Mouse (Mus musculus): ENCODE results near the gene Vegfa.
"Not testable (repeated sequence)": the region's sequence is repeated elsewhere in the genome, so short reads cannot be mapped to it uniquely, and the experiment has no call there.

The Vegfa gene

DNA sequence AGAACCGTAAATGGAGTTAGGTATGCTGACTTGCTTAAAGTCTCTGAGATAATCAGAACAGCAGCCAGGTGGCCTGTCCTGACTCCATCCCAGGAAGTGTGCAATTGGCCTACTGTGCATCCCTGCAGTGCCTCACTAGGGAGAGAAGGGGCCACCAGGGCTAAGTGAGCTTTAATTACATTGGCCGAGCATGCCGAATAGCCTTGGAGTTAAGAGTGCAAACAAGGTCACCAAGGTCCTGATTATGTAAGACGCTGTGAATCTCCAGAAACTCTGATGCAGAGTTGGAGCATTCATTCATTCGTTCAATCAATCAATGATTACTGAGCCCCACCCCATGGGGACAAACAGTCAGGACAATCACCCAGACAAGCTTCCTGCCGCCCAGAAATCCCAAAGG is 33.8 kb downstream of the Vegfa start:
- DNase-seq (ENCODE audit: low read depth, low spot score) = no peak

DNA sequence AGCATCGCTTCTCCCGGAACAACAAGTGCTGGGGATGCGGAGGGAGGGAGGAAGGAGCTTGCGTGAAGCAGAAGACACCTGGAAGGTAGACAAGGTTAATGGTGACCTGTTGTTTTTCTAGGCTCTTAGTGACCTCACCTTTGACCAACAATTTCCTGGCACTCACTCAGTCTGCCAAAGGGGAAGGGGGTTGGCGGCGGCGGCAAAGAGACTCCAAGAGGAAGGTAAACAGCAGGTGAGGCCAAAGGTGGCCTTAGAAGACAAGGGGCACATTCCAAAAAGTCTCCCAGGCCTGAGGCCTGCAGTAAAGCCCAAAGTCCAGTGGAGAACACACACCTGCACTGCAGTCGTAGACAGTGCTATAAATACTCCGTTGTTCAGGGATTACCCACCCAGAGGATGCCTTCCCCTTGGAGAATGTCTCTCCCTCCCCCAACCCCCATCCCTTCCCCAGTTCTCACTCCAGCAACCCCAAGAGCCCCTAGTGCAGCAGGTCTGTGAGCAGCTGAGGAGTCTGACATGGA is 35.2 kb downstream of the Vegfa start:
- no peak for DNase-seq (ENCODE audit: low read depth, low spot score)

DNA sequence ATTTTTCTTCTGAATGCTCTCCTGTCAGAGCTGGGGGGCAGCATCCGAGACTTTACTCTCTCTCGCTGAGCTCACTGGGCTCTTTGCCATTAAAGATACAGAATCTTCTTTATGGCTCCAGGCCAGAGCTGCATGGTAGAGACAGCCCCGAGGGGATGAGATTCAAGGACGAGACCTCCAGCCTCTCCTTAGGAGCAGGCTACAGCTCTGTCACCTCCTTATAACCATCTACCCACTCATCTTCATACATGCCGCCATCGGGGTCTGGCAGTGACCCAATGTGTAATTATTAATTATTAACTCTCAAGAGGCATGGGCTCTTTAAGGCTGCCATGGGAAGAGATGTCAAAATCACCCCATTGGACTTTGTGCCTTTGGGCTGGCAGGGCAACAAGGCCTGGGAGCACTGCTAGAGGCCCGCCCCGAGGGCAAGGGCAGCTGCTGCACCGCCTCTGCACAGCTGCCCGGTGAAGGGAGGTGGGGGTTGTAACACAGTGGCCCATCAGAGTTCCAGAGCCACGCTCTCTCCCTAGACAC is 37.8 kb downstream of the Vegfa start:
- DNase-seq (ENCODE audit: low read depth, low spot score) = no peak

DNA sequence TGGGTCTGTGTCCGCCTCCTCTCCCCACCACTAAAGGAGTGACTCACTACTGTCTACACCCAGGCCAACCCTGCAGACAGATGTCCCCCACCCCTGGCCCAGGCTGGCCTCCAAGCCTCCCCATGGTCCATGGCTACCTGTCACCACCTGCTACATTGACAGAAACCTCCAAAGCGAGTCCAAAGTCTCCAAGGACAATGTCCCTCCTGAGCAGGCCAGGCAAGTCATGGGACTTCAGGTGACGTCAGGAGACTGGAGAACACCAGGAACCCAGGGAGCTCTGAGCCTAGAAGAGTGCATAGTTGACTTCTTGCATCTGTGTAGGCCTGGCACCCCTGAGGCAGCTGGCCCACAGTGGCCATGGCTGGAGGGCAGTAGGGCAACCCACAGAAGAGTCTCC is 45.3 kb downstream of the Vegfa start:
- no peak for DNase-seq (ENCODE audit: low read depth, low spot score)

DNA sequence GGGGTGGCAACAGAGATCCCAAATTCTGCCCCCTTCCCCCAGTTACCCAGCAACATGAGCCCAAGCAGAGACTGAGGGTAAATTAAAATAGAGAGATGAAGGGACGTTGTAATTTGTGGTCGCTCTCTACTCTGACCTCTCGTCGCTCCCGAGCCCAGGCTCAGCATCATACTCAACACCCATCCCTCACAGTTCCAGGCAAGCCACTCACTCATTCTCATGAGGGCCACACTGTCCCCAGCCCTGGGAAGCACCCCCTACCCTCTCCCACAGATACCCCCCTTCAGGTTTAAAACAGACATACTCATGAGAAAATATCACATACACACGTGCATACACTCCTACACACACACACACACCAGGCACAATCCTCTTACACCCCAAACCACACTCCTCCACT is 45.8 kb downstream of the Vegfa start:
- DNase-seq (ENCODE audit: low read depth, low spot score) = no peak

DNA sequence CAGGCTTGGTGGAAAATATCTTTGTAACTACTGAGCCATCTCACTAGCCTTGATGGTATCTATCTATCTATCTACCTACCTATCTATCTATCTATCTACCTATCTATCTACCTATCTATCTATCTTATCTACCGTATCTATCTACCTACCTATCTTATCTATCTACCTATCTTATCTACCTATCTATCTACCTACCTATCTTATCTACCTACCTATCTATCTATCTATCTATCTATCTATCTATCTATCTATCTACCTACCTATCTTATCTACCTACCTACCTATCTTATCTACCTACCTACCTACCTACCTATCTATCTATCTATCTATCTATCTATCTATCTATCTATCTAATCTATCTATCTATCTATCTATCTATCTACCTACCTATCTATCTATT is 49.0 kb downstream of the Vegfa start:
- DNase-seq (ENCODE audit: low read depth, low spot score) = not testable (repeated sequence)

DNA sequence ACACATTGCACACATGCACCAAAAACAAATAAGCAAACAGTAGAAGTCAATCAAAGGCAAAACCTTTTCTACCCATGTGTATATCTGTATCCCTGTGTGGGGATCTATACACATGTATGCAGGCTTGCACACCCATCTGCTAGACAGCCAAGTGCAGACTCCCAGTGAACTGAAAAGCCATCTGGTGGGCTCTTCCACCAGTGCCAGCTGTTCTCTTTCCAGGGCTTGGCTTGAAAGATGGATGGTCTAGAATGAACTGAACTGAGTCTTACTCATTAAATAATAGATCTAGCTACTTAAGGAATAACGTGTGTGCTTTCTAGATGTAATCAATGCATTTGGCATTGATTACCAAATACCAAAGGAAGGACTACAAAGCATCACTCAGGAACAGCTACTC is 50.3 kb downstream of the Vegfa start:
- DNase-seq (ENCODE audit: low read depth, low spot score) = no peak

DNA sequence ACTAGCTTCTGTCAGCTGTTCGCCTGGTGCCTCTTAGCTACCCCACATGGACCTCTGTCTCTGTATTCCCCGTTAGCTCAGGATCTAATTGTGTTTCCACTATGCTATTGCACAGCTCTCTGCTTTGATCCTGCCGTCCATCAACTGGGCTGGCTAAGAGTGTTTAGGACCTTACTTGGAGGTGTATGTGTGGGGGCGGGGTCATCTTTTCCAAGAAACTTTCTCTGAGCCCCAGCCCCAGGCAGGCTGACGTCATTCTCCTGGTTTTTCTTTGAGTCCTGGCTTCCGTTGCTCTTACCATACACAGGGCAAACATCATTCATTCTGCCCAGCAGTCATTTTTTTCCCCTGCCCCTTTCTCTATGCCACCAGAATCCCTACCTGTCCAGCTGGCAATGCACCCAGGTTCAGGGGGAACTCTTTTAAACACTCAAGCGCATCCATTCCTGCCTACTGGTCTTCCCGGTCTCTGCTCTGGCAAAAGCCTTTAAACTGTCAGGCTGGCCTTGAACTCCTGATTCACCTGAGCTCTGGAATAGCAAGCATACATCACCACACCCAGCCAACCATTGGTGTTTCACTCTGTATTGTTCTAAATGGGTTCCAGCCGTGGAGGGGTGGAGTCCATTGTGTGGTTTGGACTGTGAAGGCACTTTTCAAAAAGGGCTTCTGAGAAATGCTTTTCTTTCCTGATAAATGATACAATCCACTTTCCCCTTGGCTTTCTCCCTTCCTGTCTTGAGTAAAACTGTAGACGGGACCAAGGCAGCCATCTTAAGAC is 53.0 kb downstream of the Vegfa start:
- DNase-seq (ENCODE audit: low read depth, low spot score) = no peak

DNA sequence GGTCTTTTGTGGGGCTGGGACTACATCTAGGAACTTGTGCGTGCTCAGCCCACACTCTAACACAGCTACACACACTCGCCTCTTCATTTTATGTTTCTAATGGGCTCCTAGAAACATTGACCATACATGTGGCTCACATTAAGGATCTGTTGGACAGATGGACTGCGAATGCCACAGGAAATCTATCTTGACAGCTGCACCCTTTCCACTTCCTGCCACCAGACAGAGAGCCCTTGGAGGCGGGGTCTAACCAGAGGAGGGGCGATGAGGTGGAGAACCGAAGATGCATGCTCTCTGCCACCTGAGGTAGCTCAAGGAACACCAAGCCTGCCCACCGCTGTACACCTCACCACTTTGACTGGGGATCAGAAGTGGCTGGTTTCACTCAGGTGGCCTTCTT is 57.7 kb downstream of the Vegfa start:
- no peak for DNase-seq (ENCODE audit: low read depth, low spot score)

DNA sequence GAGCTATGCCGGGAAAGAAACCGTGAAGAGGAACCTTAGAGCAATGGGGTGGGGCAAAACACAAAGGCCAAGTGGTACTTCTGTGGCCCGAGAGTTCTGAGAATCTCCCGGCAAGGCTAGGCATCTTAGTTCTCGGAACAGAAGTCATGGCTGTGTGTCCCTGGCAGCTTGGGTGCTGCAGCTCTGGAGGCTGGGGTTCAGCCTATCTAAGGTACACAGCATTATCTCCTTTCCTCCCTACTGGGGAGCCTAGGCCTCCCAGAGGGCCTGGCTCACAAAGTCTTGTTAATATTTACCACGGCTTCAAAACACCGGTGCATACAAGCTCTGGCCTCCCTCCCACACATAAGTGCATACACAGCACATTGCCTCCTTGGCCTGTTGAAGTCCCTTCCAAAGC is 59.0 kb downstream of the Vegfa start:
- no peak for DNase-seq (ENCODE audit: low read depth, low spot score)

DNA sequence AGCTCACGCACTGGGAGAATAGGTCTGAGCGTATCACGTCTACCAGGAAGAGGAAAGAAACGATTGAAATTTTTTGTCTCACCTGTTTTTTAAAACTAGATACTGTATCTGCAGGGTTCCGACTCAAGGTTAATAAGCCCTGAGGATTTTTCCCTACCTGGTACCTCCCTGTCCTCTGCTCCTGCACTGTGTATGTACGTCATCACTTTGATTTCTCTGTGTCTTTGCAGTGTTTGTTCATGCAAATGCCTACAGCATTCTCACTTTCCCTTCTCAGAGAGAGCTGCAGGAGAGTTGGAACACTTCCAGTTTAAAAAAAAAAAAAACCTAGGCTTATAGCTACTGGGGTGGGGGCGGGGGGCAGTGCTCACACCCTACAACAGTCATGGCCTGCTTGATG is 59.8 kb downstream of the Vegfa start:
- DNase-seq (ENCODE audit: low read depth, low spot score) = no peak

DNA sequence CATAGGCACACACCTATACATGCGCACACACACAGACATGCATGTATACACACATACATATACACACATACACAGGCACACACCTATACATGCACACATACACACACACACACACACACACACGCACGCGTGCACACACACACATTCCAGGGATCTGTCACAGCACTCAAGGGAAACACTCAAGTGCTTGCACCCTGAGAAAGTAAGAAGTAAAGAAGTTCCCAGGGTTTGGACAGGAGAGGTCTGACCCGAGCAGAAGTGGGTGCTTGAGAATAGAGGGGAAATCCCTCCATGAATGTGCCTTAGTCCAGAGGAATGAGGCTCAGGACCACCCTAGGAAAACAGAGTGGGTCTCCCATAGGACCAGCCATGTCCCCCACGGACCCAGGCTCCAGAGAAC is 60.4 kb downstream of the Vegfa start:
- no peak for DNase-seq (ENCODE audit: low read depth, low spot score)

DNA sequence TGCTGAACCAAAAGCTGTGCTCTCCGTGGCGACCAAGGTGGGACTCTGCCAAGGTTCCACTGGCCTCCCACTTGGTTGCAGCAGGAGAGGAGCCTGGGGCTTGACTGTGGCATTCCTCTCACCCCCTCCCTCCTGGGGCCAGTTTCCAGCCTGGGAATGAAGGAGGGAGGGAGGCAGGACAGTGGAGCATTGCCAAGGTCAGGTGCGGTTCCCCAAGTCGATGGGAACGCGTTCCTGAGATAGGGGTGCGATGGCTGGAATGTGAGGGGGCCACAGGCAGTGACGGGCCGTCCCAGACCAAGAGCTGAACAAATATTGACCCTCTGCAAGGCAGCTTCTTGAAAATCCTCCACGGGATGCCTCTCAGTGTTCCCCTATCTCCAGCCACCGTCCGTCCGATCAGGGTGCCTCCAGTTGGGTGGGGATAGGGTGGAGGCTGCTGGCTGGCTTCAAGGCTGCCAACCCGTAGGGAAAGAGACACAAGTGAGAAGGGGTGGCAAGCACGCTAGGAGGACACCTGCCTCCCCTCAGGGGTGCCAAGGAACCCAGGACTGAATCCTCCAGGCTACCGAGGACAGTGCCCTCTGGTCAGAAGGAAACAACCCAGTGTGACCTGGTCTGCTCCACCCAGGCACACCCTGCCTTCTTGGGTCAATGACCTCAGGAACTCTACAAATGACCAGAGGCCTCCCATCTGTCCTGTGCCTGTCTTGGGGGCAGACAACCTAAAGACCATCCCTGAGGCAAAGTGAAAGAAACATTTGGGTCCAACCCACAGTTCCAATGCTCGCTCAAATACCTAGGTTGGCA is 61.2 kb downstream of the Vegfa start:
- no peak for DNase-seq (ENCODE audit: low read depth, low spot score)

DNA sequence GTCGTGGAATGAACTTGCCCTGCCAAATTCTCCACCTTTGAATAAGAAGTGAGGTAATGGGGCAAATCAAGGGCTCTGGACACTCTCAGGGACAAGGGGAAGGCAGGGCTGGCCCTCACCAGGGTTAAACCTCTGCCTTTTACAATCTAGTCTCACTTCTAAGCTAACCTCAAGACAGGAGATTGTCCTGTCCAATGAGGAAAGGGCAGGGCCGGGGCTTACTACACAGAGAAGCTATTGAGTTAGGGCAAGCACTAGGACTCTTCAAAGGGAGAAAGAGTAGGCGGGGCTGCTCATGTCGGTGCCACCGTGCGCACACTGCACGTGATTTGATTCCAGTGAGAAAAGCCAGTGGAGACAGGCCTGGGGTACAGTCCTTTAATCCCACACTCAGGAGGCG is 62.6 kb downstream of the Vegfa start:
- DNase-seq (ENCODE audit: low read depth, low spot score) = no peak

DNA sequence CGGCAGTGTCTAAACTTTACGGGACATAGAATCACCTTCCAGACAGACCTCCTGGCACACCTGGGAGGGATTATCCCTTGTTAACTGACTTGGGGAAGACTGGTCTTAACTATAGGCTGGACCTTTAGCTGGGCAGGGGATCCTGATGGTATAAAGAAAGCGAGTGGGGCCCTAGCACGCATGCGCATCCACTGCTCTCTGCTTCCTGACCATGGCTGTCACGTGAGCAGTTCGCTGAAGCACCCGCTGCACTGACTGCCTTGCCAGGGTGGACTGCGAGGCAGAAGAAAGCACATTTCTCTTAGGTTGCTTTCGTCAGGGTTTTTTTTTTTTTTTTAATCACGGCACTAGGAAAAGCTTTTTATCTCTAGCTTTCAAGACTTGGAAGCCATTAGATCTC is 63.8 kb downstream of the Vegfa start:
- DNase-seq (ENCODE audit: low read depth, low spot score) = no peak
